Mouse (Mus musculus) ovary, postnatal 10 days (tissue): ENCODE results near the gene Coro2a.
"Not testable (repeated sequence)": the region's sequence is repeated elsewhere in the genome, so short reads cannot be mapped to it uniquely, and the experiment has no call there.

Experiments used
- DNase-seq: peaks from one replicate; pipeline ENCODE4 v3.0.0; 2022; ENCODE audit warnings: low spot score

Coro2a gene

DNA sequence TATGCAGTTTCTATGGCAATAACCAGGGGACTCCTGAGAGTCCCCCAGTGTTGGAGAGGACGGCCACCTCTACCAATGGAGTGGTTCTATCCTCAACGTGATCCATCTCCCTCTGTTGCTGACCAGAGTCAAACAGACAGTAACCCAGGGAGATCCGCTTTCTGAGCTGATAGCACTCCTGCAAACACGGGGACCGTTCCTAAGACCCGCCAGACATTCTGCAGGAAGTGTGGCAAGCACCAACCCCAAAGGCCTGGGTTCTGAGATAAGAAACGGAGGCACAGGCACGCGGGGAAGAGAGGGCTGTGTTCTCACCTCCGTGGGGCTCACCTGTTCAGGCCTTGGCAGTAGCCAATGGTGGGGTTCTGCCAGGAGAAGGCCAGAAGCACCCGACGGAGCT is 11.6 kb upstream of the Coro2a start:
- no peak for DNase-seq

DNA sequence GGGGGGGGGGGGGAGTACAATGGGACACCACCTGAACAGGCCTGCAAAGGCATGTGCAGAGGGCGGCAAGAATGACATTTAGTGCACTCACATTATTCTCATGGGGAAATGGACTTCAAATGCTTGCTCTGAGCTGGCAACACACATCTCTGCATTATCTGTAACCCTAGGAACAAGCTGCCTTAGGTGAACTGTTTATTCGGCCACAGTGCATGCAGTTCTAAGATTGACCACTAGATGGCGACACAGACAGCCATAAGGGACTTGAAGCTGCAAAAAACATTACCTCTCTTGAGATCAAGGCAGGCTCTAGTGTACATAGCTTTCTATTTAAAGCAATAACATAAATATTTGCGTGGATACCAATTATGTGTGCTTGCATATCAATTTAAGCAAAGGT is 9.2 kb upstream of the Coro2a start:
- DNase-seq = peak; percentile 81

DNA sequence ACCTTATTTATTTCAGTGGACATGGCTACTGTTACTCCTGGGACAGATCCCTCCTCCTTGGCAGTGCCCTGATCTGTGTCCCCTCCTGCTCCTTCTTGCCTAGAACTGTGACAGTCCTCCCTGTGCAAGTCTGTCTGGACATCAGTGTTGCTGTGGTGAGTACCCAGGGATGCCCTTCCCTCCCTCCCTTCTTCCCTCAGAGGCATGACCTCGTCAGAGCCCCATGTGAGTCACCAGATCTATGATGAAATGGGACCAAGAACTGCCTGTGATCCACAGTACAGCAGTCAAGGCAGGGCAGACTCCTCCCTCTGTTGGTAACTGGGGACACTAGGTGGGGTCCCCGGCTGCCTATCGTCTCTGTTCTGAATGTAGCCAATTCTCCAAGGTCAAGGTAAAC is 5.6 kb upstream of the Coro2a start:
- no peak for DNase-seq

DNA sequence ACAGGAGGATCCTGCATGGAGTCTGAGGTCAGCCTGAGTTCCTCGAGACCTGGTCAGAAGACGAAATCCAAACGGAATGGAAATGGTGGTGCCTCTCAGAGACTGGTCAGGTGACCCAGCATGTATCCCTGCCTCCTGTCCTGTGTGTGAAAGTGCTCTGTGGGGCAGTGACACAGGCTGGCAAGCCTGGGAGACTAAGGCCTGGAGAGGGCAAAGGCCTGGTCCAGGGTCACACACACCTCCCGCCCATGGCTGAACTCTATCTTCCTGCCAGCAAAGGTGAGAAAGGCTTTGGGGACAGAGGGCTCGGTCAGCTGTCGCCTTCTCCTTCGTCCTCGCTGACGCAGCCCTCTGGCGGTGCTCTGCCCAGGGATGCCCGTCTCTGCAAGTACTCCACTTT is 3.4 kb upstream of the Coro2a start:
- no peak for DNase-seq

DNA sequence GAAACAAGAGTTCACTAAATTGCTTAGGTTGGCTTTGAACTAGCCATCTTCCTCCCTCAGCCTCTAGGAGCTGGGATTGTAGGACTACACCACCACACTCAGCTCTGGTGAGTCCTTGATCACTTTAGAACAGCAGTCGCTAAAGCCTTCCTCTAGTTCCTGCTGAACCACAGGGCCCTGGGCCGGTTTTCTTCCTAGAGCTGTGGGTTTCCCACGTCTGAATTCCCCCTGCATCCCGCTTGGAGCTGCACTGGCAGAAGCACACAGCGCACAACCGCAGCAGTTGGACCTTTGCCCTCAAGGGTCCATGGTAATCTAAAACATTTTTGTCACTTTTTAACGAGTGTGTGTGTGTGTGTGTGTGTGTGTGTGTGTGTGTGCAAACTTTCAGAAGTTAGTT is 702 bp upstream of the Coro2a start:
- no peak for DNase-seq

DNA sequence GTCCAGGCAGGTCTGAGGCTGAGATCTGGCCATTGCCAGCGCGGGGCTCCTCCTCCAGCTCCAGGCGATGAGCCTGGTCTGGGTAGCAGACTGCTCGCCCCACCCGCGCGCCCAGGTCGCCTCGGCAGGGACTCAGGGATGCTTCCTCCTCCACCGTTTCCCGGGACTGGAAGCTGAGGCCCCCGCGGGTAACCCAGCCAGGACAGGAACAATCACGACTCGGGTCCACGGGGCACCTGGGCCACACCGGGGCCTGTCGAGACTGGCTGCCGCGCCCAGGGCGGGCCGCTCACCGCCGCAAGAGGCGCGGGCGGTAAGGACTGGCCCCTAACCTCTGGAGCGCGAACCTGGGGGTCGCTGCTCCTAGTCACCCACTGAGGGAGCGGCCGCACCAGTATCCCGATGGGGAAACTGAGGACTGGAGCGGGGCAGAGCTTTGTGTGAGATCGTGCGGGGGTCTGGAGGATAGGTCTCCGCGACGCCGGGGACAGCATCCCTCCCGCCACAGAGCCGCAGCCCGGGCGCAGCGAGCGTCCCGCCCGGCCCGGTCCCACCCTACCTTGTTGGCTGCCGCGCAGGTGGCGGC is 651 bp downstream of the Coro2a start:
- no peak for DNase-seq

DNA sequence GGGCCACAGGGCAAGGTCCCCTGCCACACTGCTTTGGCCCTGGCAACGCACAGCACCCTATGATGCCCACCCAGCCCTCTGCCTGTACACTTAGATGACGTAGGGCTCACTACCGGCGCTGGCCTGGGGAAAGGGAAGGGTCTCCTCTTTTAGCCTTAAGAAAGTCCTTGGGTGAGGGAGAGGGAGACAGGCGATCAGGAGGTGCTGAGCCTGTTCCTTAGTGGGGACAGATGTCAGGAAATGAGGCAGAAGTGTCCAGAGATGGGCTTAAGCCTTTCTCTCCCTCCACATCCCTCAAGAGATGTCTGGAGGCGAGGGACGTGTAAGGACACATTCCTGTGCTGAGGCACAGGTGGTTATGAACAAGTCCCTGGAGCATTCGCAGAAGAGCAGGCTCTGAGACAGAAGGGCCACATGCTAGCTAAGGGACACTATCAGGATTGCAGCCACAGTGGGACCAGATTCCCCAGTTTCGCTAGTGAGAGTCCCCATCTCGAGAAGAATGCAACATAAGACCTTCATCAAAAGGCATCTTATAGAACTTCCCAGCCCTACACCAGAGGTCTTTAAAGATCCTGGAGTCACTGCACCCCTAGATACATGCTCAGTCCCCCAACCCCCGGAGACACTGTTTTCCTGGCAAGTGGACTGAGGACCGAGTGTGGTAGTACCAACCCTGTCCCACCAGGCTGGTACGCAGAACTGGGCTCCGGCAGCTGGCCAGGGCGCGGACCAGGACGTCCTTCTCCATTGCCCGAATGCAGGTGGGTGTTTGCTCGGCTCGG is 1.3 kb downstream of the Coro2a start:
- DNase-seq = no peak

DNA sequence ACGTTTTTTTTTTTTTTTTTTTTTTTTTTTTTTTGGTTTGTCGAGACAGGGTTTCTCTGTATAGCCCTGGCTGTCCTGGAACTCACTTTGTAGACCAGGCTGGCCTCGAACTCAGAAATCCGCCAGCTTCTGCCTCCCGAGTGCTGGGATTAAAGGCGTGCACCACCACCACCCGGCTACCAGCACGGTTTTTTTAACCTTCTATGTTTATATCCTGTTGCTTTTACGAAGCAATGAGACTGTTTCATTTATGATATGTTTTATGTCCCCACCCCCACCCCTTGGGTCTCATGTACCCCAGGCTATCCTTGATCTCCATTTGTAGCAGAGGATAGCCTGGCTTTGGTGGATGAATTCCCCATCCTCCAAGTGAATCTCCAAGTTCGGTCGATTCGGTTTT is 2.4 kb downstream of the Coro2a start:
- not testable (repeated sequence) for DNase-seq

DNA sequence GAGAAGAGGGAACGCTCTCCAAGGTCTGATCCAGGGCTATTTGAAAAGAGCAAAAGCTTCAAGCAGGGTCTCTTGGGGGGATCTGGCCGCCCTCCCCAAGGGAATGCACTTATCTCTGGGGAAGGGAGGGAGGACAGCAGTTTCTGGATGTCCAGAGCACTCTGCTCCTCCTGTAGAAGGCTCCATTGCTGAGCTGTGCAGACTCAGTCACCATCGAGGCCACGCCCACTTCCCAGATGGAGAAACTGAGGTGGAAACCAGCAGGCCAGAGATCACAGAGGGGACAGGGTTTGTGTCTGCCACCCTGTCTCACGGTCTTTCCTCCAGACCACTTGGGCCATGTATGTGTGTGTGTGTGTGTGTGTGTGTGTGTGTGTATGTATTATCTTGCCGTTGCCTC is 3.0 kb downstream of the Coro2a start:
- no peak for DNase-seq

DNA sequence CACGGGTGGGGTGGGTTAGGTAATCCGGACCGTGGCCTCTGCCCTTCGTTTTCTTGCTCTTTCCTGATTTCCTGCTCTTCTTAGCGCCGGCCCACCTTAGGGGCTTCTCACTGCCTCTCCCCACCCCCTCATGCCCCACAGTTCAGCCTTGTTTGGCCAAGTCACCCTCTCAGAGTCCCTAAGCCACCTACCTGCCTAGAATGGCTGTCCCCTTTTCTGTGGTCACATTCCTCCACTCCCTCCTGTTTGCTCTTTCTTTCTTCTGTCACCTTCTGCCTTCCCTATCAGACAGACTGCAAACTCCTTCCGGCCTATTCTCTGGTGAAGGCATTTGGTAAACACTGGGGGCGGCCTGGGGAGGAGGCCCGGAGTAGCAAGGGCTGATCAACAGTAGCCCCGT is 3.9 kb downstream of the Coro2a start:
- no peak for DNase-seq

DNA sequence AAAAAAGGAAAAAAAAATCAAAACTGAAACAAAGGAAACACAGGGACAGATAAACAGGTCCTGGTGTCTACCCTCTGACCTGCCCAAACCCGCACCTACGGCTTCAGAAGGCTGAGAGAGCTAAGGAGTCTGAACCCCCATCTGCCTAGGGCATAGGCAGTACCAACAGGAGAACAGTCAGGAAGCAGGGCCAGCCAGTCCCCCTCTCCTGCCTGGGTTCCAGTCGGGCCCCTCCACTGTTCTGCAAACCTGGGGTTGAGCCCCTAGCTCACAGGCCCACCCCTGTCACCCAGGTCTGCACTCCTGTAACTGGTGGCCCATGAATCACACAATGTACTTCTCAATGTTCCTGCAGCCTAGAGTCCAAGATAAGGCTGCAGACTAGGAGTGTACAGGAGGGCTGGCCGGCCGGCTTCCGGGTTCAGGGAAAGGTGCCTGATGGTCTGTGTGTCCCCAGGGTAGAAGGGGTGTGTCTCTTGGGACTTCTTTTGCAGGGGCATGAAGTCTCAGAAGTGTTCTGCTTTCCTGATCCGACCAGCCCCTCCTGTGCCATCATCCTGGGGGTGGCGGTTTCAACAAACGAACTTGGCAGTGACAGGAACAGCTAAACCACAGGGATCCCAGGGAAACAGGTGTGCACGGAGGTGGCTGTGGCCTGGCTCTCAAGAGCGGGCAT is 4.6 kb downstream of the Coro2a start:
- no peak for DNase-seq

DNA sequence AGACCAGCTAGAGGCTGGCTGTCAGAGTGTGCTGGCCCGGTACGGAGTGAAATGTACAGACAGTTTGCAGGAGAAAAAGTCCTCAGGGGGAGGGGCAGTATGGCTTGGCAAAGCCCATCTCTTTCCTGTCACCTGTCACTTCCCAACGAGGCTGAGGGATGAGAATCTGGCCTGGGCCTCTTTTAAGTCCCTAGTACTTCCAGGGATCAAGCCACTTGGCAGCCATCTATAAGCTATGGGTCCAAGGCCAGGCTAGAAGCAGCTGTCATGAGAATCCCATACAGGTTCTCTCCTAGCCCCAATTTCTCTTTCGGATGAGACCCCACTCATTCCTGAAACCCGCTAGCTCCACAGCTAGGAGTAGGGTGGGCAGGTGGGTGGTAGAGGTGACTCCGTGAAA is 5.6 kb downstream of the Coro2a start:
- no peak for DNase-seq

DNA sequence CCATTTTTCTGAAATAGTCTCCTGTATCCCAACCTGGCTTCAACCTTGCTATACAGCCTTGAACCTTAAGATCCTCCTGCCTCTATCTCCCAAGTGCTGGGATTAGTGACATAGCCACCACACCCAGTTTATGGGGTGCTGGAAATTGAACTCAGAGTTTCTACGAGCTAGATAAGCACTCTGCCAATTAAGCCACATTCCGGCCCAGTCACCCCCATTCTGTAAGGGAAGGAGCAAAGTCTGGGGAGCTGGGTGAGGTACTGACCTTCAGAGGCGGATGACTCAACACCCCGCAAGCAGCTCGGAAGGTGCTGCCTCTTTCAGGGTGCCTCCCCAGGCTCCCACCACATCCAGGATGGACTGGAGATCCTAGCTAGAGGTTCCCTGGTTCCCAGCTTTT is 7.9 kb downstream of the Coro2a start:
- DNase-seq = no peak

DNA sequence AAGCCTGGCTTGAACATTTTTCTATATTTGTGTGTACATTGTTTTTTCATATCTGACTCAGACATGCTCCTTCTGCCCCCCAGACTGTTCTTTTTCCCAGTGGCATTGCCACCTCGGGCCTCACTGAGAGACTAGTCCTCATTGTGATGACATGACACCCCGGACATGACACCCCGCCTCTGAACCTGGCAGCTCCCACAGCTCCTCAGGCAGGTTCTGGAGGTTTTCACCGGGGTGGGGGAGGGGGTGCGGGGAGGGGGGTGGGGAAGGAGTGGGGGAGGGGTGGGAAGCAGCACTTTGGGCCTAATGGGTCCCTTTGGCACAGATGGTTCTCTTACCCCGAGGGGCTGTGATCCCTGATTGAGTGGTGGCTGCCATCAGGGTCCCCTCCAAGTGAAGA is 8.5 kb downstream of the Coro2a start:
- DNase-seq = no peak

DNA sequence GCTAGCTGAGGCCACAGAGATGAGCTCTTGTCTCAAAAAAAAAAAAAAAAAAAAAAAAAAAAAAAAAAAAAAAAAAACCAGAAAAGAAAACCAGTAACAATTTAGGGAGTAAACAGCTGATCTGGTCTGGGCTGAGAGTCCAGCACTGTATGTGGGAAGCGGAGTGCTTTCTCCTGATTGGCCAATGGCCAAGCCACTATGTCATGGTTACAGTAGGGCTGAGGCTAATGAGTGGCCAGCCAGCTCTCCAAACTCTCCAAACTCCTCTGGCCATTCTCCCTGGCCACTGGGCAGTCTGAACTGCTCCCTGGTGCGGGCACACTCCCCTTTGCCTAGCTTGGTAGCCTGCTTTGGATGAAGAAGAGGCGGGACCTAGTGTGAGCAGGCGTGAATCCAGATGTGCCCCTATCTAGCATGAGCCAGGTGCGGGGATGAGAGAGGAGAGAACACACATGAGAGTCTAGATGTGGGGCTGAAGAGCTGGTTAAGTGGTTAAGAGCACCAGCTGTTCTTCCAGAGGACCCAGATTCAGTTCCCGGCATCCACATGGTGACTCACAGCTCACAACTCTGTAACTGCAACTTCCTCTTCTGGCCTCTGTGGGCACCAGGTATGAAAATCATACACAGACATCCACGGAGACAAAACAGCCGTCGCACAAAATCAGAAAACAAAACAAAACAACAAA is 10.0 kb downstream of the Coro2a start:
- no peak for DNase-seq

DNA sequence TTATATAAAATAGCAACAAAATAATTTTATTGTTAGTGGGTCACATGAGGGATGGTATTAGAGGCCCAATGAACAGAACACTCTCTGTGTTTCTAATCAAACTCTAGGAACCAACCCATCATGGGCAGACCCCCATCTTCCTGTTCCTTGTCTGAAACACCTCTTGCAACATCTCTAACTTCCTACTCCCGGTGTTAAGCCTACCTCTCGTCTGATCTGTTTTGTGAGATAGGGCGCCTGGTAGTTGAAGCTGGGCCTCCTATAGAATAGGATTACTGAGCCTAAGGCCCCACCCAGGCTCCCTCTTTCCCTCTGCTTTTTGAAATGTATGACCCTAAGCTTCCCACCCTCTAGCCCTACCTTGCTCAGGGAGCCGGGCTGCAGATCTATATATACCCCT is 11.2 kb downstream of the Coro2a start:
- no peak for DNase-seq

DNA sequence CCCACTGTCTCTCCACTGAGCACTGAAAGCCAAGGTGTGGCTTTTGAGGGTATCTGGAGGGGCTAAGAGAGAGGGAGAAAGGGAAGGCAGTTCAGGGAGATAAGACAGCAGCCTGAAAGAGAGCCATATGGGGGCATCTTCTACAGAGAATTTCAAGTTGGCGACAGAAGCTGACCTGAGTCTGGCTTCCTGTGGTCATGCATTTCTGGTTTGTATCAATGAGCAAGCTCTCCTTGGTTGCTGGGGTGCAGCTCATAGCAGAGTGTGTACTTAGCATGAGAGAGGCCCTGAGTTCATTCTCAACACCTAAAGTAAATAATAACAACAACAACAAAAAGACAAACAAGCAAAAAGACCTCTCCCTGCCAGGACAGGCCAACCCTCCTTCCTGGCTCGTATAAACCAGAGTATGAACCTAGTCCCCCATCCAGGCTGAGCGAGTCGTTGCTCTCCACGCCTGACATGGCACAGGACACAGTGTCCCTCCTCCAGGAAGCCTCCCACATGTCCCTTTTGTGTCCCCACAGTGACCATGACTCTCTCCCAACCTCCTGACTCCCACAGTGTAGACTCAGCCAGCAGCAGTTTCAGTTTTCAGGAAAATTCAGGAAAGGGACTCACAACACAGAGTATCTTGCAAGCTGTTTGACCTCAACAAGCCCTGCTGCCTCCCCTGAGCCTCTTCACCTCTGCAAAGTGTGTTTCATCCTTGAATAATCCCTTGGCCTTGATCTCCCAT is 11.9 kb downstream of the Coro2a start:
- no peak for DNase-seq

DNA sequence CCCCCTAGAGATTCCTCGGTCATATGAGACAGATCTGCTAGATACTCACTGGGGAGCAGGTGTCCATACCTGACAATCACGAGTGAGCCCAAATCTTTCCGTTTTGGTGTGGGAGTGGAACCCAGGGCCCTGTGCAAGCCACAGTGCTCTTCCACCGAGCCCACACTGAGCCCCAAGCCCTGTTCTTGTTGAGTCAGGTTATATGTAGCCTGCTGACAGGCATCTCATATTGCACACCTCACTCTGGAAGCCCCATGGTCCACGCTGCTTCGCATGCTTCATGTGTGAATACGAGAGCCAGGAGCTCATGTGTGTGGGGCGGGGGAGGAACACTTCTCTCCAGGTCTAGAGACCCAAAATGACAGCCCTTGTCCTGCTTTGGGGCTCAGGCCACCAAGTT is 12.9 kb downstream of the Coro2a start:
- DNase-seq = no peak

DNA sequence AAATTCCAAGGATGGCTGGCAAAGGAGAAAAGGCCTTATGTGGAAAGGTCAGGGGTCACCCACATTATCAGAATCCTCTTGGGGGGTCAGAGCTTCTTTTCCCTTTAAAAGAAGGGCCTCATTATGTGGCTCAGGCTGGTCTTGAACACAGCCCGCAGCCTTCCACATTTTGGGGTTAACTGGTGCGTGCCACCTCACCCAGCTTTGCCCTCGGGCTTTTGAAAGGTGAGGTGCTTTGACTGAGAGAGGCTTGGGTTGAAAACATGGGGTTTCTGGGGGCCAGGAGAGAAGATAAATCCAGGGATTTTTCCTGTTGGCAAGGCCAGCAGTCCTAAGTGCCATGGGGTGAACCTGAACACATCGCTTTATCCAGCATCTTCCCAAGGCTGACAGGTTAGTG is 15.5 kb downstream of the Coro2a start:
- no peak for DNase-seq

DNA sequence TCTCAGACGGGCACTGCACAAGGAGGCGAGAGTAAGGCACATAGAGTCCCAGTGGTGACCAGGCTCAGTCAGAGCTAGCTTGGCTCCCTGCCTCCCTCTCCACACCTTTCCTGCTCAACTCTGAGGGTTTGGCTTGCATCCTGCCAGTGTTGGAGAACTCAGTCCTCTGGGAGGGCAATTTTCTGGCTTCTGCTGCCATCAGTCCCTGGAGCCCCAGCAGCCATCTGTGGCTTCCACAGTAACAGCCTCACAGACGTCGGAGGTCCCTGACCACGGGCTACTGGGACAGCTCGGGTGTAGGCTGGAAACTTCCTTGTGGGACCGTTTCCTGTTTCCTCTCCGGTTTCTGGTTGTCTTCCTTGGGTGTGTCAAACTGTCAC is 16.2 kb downstream of the Coro2a start:
- no peak for DNase-seq

DNA sequence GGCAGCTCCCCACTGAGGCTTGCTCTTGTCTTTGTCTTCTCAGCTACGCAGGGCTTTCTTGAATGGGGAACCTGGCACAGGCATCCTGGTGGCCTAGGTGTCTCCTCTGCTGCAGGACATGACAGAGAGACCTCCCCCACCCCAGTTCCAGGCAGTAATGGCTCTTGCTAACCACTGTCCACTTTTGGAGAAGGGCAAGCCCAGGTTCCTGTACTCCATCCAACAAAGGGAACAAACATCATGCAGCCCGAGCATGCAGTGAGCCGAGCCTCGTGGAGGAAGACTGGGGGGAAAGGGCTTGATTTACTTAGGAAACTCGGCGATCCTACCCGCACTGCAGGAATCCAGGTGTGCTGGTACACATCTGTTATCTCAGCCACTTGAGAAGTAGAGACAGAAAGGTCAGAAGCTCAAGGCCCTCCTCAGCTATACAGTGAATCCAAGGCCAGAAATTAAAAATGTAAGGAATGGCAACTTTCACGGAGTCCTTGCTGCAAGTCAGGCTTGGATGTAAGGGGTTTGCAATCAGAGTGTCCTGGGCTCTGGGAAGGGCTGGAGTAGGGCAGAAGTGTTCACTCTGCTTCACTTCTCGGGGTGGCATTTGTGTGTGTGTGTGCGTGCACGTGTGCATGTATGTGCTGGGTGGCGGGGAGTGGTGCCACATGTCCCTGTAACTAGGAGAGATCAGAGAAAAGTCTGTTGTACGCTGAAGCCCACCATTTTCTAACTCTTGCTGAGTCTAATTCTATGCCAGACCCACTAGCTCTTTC is 16.8 kb downstream of the Coro2a start:
- no peak for DNase-seq

DNA sequence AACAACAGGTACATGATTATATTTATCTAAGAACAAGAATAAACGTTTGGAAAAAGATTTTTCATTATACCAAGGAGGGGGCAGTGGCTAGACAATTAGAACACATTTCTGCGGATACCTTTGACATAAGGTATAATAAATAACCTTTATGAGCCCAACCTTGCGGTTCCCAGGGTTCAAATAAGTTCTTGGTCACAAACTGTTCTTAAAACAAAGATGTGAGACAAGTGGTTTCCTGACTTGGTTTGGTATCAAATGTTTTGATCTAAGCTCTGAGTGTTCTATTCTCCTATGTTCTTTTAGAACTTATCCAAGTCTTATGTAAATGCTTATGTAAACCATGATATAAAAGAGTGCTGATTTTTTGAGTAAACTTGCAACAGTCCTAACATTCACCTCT is 17.5 kb downstream of the Coro2a start:
- DNase-seq = not testable (repeated sequence)
